Mouse (Mus musculus) hindbrain, embryonic 11.5 days (tissue): ENCODE results near the gene Lce1c. TPM values are rescaled to one million over a fixed set of nuclear protein-coding genes. Genes with fewer than 3 reads are reported as not detected.
"Not testable (repeated sequence)": the region's sequence is repeated elsewhere in the genome, so short reads cannot be mapped to it uniquely, and the experiment has no call there.

ENCODE experiments used
- ATAC-seq: fragments of 200-750 bp; cut with Nextera tagmentation; 2 replicates; pipeline ENCODE4 v1.8.0; 2017; ENCODE audit warnings: mild to moderate bottlenecking, moderate TSS enrichment, moderate library complexity; ENCODE audit not compliant: low FRiP score
- DNase-seq: peaks from one replicate; pipeline ENCODE4 v3.0.0-alpha.2; 2015; ENCODE audit warnings: low spot score
- H3K27ac ChIP-seq: fragments of 300-500 bp; sonication (generic); 2 replicates; pipeline ENCODE4 v1.5.1; 2014; ENCODE audit warnings: mild to moderate bottlenecking, low read depth, low read length
- H3K27me3 ChIP-seq: fragments of 300-500 bp; sonication (generic); 2 replicates; pipeline ENCODE4 v1.6.1; 2014; ENCODE audit warnings: mild to moderate bottlenecking, low read length, moderate library complexity, mixed read lengths; ENCODE audit not compliant: control insufficient read depth, insufficient read depth
- H3K36me3 ChIP-seq: fragments of 300-500 bp; sonication (generic); 2 replicates; pipeline ENCODE4 v1.6.1; 2014; ENCODE audit warnings: mild to moderate bottlenecking, low read length, moderate library complexity, mixed read lengths; ENCODE audit not compliant: control insufficient read depth, insufficient read depth
- H3K4me1 ChIP-seq: fragments of 300-500 bp; sonication (generic); replicated peaks from 2 replicates; pipeline ENCODE4 v1.6.1; 2014; ENCODE audit warnings: low read length, mixed read lengths; ENCODE audit not compliant: control insufficient read depth, insufficient read depth
- H3K4me2 ChIP-seq: fragments of 300-500 bp; sonication (generic); replicated peaks from 2 replicates; pipeline ENCODE4 v1.6.1; 2014; ENCODE audit warnings: mild to moderate bottlenecking, low read depth, low read length
- H3K4me3 ChIP-seq: fragments of 300-500 bp; sonication (generic); 2 replicates; pipeline ENCODE4 v1.5.1; 2014; ENCODE audit warnings: low read depth, low read length
- H3K9ac ChIP-seq: fragments of 300-500 bp; sonication (generic); 2 replicates; pipeline ENCODE4 v1.6.1; 2014; ENCODE audit warnings: low read depth, low read length
- H3K9me3 ChIP-seq: fragments of 300-500 bp; sonication (generic); 2 replicates; pipeline ENCODE4 v1.6.1; 2016; ENCODE audit warnings: low read length; ENCODE audit not compliant: control insufficient read depth
- WGBS: fragments of 180-500 bp; shearing (Covaris S2); extraction: QIAGEN DNeasy Blood & Tissue Kit; methylation state at CpG from one replicate; pipeline ENCODE4 v1.1.7; 2014; 5-methylcytosine and 5-hydroxymethylcytosine counted together
- polyA plus RNA-seq: library from polyadenylated mRNA; unstranded; fragments of >200 nt; fragmentation: Nextera tagmentation; extraction: Ambion mirVana; gene quantifications from 2 replicates; pipeline ENCODE4 v1.2.1, GENCODE M21; 2014

Lce1c gene
- polyA plus RNA-seq: not detected in 2 replicates

- no peak within 1 kb of the TSS for H3K4me2 ChIP-seq
- H3K9me3 ChIP-seq: no peaks in the 10 kb centered on the region
- H3K36me3 ChIP-seq: no peaks in the 10 kb centered on the region
- DNase-seq (no peak), ATAC-seq (no peak)
- WGBS: 92% methylated on average over 4 of the region's 4 CpGs
- no peaks in the 10 kb centered on the region for H3K27me3 ChIP-seq
- H3K4me3 ChIP-seq: no peak within 1 kb of the TSS
- H3K9ac ChIP-seq: no peak within 1 kb of the TSS
- no peak within 1 kb of the TSS for H3K27ac ChIP-seq
- H3K4me1 ChIP-seq: no peaks in the 10 kb centered on the region
Measured at GRCm38 (mm10) chr3:92678947-92679346, at the start of gene Lce1c. Gene Lce1c, plus strand, starts transcription at chr3:92679247.

- no peak for ATAC-seq
- Histone ChIP-seq H3K4me3 (no peak overlapping the region), H3K4me1 (no peaks in the 10 kb centered on the region), H3K36me3 (no peaks in the 10 kb centered on the region), H3K27ac (no peak overlapping the region), H3K9ac (no peak overlapping the region), H3K27me3 (no peaks in the 10 kb centered on the region), H3K9me3 (no peaks in the 10 kb centered on the region), H3K4me2 (no peak overlapping the region)
- DNase-seq: no peak
- 56% methylated on average over 1 of the region's 1 CpGs for WGBS
Measured at GRCm38 (mm10) chr3:92637745-92638652, 41.0 kb upstream of the Lce1c start.

- ATAC-seq: no peak
- DNase-seq: no peak
Measured at GRCm38 (mm10) chr3:92638653-92638991, 40.4 kb upstream of the Lce1c start.

GRCm38 (mm10) chr3:92639854-92640253 lies 39.2 kb upstream of the Lce1c start:
- 92% methylated on average over 15 of the region's 15 CpGs for WGBS
- H3K9ac ChIP-seq: no peak overlapping the region
- ATAC-seq (no peak), DNase-seq (no peak)
- no peaks in the 10 kb centered on the region for H3K36me3 ChIP-seq
- no peak overlapping the region for H3K4me3 ChIP-seq
- no peak overlapping the region for H3K4me2 ChIP-seq
- H3K27ac ChIP-seq: no peak overlapping the region
- H3K27me3 ChIP-seq: no peaks in the 10 kb centered on the region
- H3K9me3 ChIP-seq: no peaks in the 10 kb centered on the region
- no peaks in the 10 kb centered on the region for H3K4me1 ChIP-seq

More at GRCm38 (mm10) chr3:92638653-92638991, 40.4 kb upstream of the Lce1c start:
- no peak overlapping the region for H3K27ac ChIP-seq
- no peak overlapping the region for H3K4me3 ChIP-seq
- H3K27me3 ChIP-seq: no peaks in the 10 kb centered on the region
- no peak overlapping the region for H3K9ac ChIP-seq
- no peak overlapping the region for H3K4me2 ChIP-seq
- whole genome bisulfite sequencing: 80% methylated on average over 3 of the region's 3 CpGs
- no peaks in the 10 kb centered on the region for H3K4me1 ChIP-seq
- no peaks in the 10 kb centered on the region for H3K36me3 ChIP-seq
- H3K9me3 ChIP-seq: no peaks in the 10 kb centered on the region

- no peak within 1 kb of the TSS for H3K4me3 ChIP-seq
- 84% methylated on average over 1 of the region's 1 CpGs for WGBS
- no peaks in the 10 kb centered on the region for H3K36me3 ChIP-seq
- no peak within 1 kb of the TSS for H3K4me2 ChIP-seq
- no peaks in the 10 kb centered on the region for H3K27me3 ChIP-seq
- ATAC-seq: no peak
- H3K9me3 ChIP-seq: no peaks in the 10 kb centered on the region
- H3K27ac ChIP-seq: no peak within 1 kb of the TSS
- H3K9ac ChIP-seq: no peak within 1 kb of the TSS
- H3K4me1 ChIP-seq: no peaks in the 10 kb centered on the region
- DNase-seq: no peak
Measured at GRCm38 (mm10) chr3:92648207-92648606, 30.8 kb upstream of the Lce1c start, which contains the start of gene Lce1a1. Gene Lce1a1, minus strand, starts transcription at chr3:92648307.

- no peaks in the 10 kb centered on the region for H3K36me3 ChIP-seq
- H3K9me3 ChIP-seq: no peaks in the 10 kb centered on the region
- no peaks in the 10 kb centered on the region for H3K27me3 ChIP-seq
- DNase-seq (no peak), ATAC-seq (no peak)
- no peak within 1 kb of the TSS for H3K9ac ChIP-seq
- no peak within 1 kb of the TSS for H3K4me2 ChIP-seq
- H3K4me1 ChIP-seq: no peaks in the 10 kb centered on the region
- H3K4me3 ChIP-seq: no peak within 1 kb of the TSS
- no peak within 1 kb of the TSS for H3K27ac ChIP-seq
Measured at GRCm38 (mm10) chr3:92656826-92657225, 22.2 kb upstream of the Lce1c start, which contains the start of gene Lce1b. Gene Lce1b, minus strand, starts transcription at chr3:92656926.

GRCm38 (mm10) chr3:92670215-92670614 lies 8.8 kb upstream of the Lce1c start, which contains the start of gene Lce1a2:
Gene Lce1a2, minus strand, starts transcription at chr3:92670315.
- H3K4me3 ChIP-seq: no peak within 1 kb of the TSS
- ATAC-seq: no peak
- H3K27ac ChIP-seq: no peak within 1 kb of the TSS
- H3K27me3 ChIP-seq: no peaks in the 10 kb centered on the region
- no peaks in the 10 kb centered on the region for H3K36me3 ChIP-seq
- H3K4me1 ChIP-seq: no peaks in the 10 kb centered on the region
- DNase-seq: no peak
- no peak within 1 kb of the TSS for H3K9ac ChIP-seq
- no peak within 1 kb of the TSS for H3K4me2 ChIP-seq
- no peaks in the 10 kb centered on the region for H3K9me3 ChIP-seq

GRCm38 (mm10) chr3:92687110-92687509 lies 8.1 kb downstream of the Lce1c start, which contains the start of gene Lce1d:
Gene Lce1d, minus strand, starts transcription at chr3:92687210.
- WGBS: 63% methylated on average over 2 of the region's 2 CpGs
- no peaks in the 10 kb centered on the region for H3K36me3 ChIP-seq
- ATAC-seq (no peak), DNase-seq (no peak)
- no peak within 1 kb of the TSS for H3K4me3 ChIP-seq
- H3K9ac ChIP-seq: no peak within 1 kb of the TSS
- no peak within 1 kb of the TSS for H3K27ac ChIP-seq
- no peak within 1 kb of the TSS for H3K4me2 ChIP-seq
- no peaks in the 10 kb centered on the region for H3K4me1 ChIP-seq
- H3K27me3 ChIP-seq: no peaks in the 10 kb centered on the region
- H3K9me3 ChIP-seq: no peaks in the 10 kb centered on the region

GRCm38 (mm10) chr3:92689154-92689553 lies 10.1 kb downstream of the Lce1c start:
- 75% methylated on average over 16 of the region's 16 CpGs for WGBS
- ATAC-seq, H3K9ac ChIP-seq, H3K4me2 ChIP-seq, H3K4me1 ChIP-seq, H3K36me3 ChIP-seq, H3K27ac ChIP-seq, H3K4me3 ChIP-seq, H3K9me3 ChIP-seq, DNase-seq, H3K27me3 ChIP-seq: not testable (repeated sequence)
